Mouse (Mus musculus): ENCODE results near the gene Adamts17.

DNA sequence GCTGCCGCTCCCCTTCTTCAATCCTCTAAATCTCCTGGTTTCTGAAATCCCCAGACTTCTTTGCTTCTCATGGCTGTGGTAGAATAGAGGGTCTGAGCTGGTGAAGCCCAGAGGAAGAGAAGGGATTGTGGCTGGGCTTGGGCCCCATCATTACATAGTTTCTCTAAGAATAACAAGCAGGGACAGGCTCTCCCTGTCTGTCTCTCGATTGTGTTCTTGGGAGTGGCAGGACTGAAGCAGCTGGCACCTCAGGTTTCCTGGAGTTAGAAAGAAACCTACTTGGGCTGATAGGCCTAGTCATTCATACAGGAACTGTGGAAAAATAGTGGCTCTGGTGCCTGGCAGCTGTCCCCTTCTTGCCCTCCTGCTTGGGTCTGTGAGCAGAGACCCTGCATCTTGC is 51.9 kb downstream of the Adamts17 start:
- TF ChIP-seq CTCF (IDR thresholded peaks at IDR 0.05; ENCODE audit: borderline replicate concordance, extremely low read depth, insufficient read depth, insufficient read length): no peak
- TF ChIP-seq POLR2A (IDR thresholded peaks at IDR 0.05; ENCODE audit: borderline replicate concordance, extremely low read depth, insufficient read depth, insufficient read length, poor library complexity, severe bottlenecking): no peak

Data from brain, embryonic 14.5 days (tissue).